Mouse (Mus musculus): Measurements from ENCODE around the gene Capn2. TPM values are rescaled to one million over a fixed set of nuclear protein-coding genes. Genes with fewer than 3 reads are reported as not detected.

Gene Capn2
- total RNA-seq, 2 experiments from 2014 or later = 9.0 to 18.1 TPM

GRCm38 (mm10) chr1:182527921-182528858 lies 10.8 kb upstream of the Capn2 start:
- ATAC-seq (replicated peaks; ENCODE audit: poor library complexity, severe bottlenecking) = peak; percentile 89

DNA sequence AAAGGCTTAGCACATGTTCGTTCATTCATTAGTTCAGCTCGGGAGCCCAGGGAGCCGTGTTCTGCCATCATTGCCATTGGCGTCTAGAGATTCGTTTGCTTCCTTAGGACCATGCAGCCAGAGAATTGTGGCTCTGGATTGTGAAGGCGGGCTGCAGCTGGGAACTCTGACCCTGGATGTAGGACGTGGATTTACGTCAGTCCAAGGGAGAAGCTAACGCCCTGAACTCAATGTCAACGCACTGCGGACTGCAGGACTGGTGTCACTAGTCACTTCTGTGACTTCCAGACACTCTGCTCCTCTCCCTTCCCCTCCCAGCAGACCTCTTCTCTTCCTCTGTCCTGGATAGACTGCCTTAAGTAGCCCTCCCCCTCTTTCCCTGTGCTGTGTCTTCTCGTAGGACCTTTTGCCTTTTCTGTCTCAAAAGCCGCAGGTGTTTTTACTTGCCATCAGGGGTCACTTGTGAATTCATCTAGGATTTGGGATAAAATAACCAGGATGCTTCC lies 9.9 kb upstream of the Capn2 start:
- ATAC-seq (replicated peaks; ENCODE audit: poor library complexity, severe bottlenecking) = no peak

- no peak for ATAC-seq (replicated peaks; ENCODE audit: poor library complexity, severe bottlenecking)
Measured at GRCm38 (mm10) chr1:182525601-182526000, 8.2 kb upstream of the Capn2 start.

GRCm38 (mm10) chr1:182523692-182524091 lies 6.3 kb upstream of the Capn2 start:
- ATAC-seq (replicated peaks; ENCODE audit: poor library complexity, severe bottlenecking) = no peak

GRCm38 (mm10) chr1:182522961-182523360 lies 5.6 kb upstream of the Capn2 start:
- ATAC-seq (replicated peaks; ENCODE audit: poor library complexity, severe bottlenecking) = no peak

- no peak for ATAC-seq (replicated peaks; ENCODE audit: poor library complexity, severe bottlenecking)
Measured at GRCm38 (mm10) chr1:182520938-182521500, 3.6 kb upstream of the Capn2 start.

- peak; percentile 49 for ATAC-seq (replicated peaks; ENCODE audit: poor library complexity, severe bottlenecking)
Measured at GRCm38 (mm10) chr1:182520091-182520937, 2.9 kb upstream of the Capn2 start.

DNA sequence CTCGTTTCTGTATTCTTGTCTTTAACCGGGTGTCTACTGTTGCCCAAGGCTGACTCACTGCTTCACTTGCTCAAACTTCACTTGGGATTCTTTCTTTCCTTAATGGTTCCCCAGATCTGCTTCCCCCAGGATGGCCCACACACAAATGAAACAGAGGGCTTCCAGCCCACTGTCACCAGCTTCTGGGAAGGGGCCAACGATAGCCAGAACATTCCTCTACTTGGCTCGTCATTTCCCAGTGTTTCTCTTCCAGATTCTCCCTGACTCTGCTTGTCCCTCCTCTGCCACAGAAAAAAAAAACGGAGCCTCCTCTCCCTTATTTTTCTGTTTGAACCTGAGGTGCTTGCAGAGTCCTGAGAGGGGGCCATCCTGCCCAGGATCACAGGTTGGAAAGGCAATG lies 1.9 kb upstream of the Capn2 start:
- ATAC-seq (replicated peaks; ENCODE audit: poor library complexity, severe bottlenecking) = no peak

GRCm38 (mm10) chr1:182518811-182519210 lies 1.4 kb upstream of the Capn2 start:
- no peak for ATAC-seq (replicated peaks; ENCODE audit: poor library complexity, severe bottlenecking)

- ATAC-seq (replicated peaks; ENCODE audit: poor library complexity, severe bottlenecking) = no peak
Measured at GRCm38 (mm10) chr1:182518143-182518680, 804 bp upstream of the Capn2 start.

DNA sequence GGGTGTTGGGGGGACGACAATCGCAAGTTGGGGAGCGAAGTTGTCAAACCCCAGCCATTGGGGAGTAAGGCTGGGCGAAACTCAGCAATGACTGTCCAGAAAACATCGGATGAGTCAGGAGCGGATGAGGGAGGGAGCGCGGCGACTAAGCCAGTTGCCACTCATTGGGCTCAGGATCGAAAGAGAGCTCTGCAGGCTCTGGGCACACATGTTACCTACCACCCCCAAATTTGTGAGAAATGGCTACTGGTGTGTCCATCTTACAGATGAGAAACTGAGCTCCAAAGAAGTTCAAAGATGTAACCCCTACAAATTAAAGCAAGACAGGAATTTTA lies 236 bp upstream of the Capn2 start:
- ATAC-seq (replicated peaks; ENCODE audit: poor library complexity, severe bottlenecking) = no peak

DNA sequence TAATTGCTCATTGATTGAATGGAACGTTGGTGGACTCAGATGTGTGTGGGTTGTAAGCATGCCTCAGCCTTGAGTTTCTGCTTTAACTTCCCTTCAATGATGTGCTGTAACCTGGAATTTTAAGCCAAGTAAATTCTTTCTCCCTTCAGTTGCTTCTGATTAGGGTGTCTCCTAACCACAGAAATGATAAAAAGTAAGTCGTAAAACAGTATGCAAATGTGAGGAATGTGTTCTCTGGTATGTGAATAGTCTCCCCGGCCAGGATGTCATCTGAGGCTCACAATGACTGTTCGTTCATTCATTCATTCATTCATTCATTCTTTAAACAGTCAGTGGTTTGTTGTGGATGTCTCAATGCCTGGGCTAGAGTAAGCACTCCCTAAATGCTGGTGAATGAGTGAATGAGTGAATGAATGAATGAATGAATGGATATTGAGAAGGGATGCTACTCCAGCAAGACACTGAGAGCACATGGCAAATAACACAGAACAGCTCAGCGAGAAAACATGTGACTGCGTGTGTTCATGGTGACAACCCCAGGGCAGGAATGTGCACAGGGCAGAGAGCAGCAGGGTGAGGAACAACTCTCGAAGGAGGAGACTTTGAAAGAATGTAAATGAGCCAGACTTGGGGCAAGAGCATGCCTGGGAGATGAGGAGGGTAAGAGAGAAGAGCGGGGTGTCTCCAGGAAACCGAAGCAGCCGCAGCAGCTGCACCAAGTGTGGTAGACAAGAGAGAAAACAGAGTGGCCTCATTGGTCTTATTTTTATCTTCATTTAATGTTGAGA lies 2.4 kb downstream of the Capn2 start:
- no peak for ATAC-seq (replicated peaks; ENCODE audit: poor library complexity, severe bottlenecking)

GRCm38 (mm10) chr1:182513714-182514113 lies 3.7 kb downstream of the Capn2 start:
- no peak for ATAC-seq (replicated peaks; ENCODE audit: poor library complexity, severe bottlenecking)

DNA sequence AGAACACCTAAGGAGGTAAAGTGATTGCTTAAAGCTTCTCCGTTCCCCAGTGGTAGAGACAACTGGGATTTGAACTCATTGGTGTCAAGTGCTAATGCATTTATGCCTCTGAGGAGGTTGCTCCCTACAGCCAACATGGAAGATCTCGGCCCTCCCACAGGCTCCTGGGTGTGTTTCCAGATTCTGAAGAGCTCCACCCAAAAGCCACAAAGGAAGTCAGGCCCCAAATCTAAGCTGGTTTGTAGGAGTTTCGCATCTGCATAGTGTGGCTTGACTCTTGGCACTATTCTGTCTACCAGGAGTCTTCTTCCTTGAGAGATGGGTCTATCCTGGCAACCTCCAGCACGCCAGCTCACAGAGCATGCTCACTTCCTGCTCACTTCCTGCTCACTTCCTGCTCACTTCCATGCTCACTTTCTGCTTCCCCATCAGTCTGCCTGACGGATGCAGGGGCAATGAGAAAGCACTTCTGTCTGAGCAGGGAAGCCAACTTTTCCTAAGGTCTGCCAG lies 4.5 kb downstream of the Capn2 start:
- ATAC-seq (replicated peaks; ENCODE audit: poor library complexity, severe bottlenecking) = peak; percentile 56

- ATAC-seq (replicated peaks; ENCODE audit: poor library complexity, severe bottlenecking) = peak; percentile 38
Measured at GRCm38 (mm10) chr1:182511778-182512177, 5.6 kb downstream of the Capn2 start.

DNA sequence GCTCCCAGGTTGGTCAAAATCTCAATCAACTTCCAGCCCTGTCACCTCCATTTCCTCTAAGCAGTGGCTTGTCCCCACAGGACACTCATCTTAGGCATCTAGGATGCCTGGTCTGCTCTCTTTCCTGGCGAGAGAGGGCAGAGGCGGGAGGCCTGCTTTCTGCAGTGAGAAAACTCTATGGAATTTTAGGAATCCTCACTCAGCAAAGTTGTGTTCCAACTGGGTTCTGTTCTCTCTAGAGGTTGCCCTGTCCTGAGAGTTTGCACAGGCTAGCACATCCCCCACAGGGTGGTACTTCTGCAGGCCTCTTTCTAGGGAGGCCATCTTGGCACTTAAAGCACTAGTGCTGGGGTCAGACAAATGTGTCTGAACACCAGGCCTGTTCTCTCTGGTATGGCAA lies 6.3 kb downstream of the Capn2 start:
- ATAC-seq (replicated peaks; ENCODE audit: poor library complexity, severe bottlenecking) = no peak

GRCm38 (mm10) chr1:182509110-182509797 lies 8.2 kb downstream of the Capn2 start:
- ATAC-seq (replicated peaks; ENCODE audit: poor library complexity, severe bottlenecking) = no peak

DNA sequence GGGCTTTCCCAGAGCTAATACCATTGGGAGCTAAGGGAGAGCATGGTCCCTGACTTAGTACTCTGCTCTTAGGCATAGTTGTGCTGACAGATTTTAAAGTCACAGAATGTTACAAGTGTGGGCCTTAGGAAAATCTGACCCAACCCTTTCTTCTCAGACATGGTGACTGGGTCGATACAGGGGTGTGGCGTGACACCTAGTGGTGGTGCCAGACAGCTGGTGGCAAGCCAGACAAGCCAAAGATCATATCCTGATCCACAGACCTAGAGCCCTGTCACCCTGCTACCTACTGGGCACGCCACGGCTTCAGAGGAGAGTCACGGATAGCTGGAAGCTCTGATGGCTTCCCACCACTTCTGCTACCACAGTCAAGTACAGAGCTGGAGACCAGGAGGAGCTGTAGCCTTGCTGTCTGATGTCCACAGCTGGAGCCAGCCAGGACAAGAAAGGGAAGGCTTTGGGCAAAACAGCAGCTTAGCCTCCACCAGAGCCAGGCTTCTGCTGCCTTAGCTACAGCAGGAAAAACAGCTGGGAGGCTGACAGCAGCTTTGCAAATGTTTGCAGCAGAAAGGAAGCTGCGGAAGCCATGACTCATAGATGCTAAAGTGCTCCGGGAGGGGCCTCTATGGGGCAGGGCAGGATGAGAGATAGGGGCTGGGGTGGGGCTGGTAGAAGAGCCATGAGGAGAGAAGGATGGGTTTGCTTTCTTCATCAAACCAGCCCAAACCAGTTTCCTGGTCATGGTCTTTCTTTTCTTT lies 11.0 kb downstream of the Capn2 start:
- ATAC-seq (replicated peaks; ENCODE audit: poor library complexity, severe bottlenecking) = peak; percentile 62
